Mouse (Mus musculus): Measurements from ENCODE around the gene Pnpla3.

DNA sequence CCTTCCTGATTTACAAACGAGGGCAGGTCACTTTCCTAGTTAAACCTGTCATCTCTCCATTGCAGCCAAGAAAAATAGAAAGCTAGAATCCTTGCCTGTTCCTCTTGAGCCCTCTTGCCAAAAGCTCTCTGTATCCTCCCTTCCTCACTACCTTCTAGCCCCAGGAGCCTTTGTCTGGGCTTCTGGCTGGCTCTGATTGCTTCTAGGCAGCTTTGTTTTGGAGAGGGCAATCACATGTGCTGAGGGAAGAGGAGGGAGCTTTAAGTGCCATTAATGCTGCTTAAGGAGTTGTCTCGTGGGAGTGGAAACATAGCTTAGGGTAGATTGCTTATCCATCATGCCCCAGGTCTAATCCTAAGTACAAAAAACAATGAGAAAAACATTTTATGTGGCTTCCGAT is 27.5 kb upstream of the Pnpla3 start:
- TF ChIP-seq POLR2A (IDR thresholded peaks at IDR 0.05; ENCODE audit: insufficient read length, low read depth) (no peak), MAX (IDR thresholded peaks at IDR 0.05; ENCODE audit: low read depth) (no peak), USF1 (IDR thresholded peaks at IDR 0.05; ENCODE audit: low read depth) (no peak), CEBPB (IDR thresholded peaks at IDR 0.05; ENCODE audit: insufficient read depth, poor library complexity, severe bottlenecking) (no peak), TCF12 (IDR thresholded peaks at IDR 0.05; ENCODE audit: insufficient read depth, poor library complexity, severe bottlenecking) (no peak), MYOG (IDR thresholded peaks at IDR 0.05; ENCODE audit: control insufficient read depth in 1 of 3, insufficient read depth in 1 of 3, insufficient read length in 2 of 3, low read depth in 2 of 3) (no peak), REST (IDR thresholded peaks at IDR 0.05; ENCODE audit: insufficient read depth, insufficient read length) (no peak), E2F4 (IDR thresholded peaks at IDR 0.05; ENCODE audit: insufficient read depth) (no peak)
